Mouse (Mus musculus) C2C12 (cell line): Measurements from ENCODE around the gene Mcat. TPM values are rescaled to one million over a fixed set of nuclear protein-coding genes. Genes with fewer than 3 reads are reported as not detected.

Experiments
- H3K27me3 ChIP-seq: one replicate; pipeline ENCODE4 v1.6.1; 2011; ENCODE audit not compliant: control insufficient read depth, insufficient read depth, insufficient read length
- H3K36me3 ChIP-seq: one replicate; pipeline ENCODE4 v1.6.1; 2011; ENCODE audit not compliant: control insufficient read depth, insufficient read depth
- H3K4me3 ChIP-seq: one replicate; pipeline ENCODE4 v1.5.1; 2011; ENCODE audit warnings: mild to moderate bottlenecking, control low read depth; ENCODE audit not compliant: poor library complexity, insufficient read depth, severe bottlenecking
- H3K79me2 ChIP-seq: one replicate; pipeline ENCODE4 v1.6.1; 2011; ENCODE audit not compliant: control insufficient read depth, insufficient read depth
- H3K79me3 ChIP-seq: one replicate; pipeline ENCODE4 v1.6.1; 2011; ENCODE audit warnings: low read depth, control low read depth
- H3ac ChIP-seq: one replicate; pipeline ENCODE3; 2011; ENCODE audit warnings: low read depth; ENCODE audit not compliant: control insufficient read depth, insufficient read length
- CEBPB ChIP-seq: IDR thresholded peaks from one replicate; pipeline ENCODE4 v1.6.1; 2011; ENCODE audit warnings: low read depth, mild to moderate bottlenecking, control low read depth, moderate library complexity
- CTCF ChIP-seq: IDR thresholded peaks from one replicate; pipeline ENCODE4 v1.5.1; 2011; ENCODE audit not compliant: control insufficient read depth, insufficient read depth, insufficient read length
- FOSL1 ChIP-seq: IDR thresholded peaks from one replicate; pipeline ENCODE4 v1.8.0; 2011; ENCODE audit warnings: mild to moderate bottlenecking, low read length; ENCODE audit not compliant: poor library complexity, insufficient read depth, severe bottlenecking
- MAX ChIP-seq: IDR thresholded peaks from one replicate; pipeline ENCODE4 v1.6.1; 2011; ENCODE audit warnings: mild to moderate bottlenecking, control low read depth
- MYOD1 ChIP-seq: IDR thresholded peaks from one replicate; pipeline ENCODE4 v1.6.1; 2011; ENCODE audit warnings: low read depth; ENCODE audit not compliant: control insufficient read depth, insufficient read length
- MYOG ChIP-seq: IDR thresholded peaks from one replicate; pipeline ENCODE4 v1.6.1; 2011; ENCODE audit not compliant: control insufficient read depth, insufficient read length; ENCODE audit errors: extremely low read depth
- USF1 ChIP-seq: IDR thresholded peaks from one replicate; pipeline ENCODE4 v1.6.1; 2011; ENCODE audit warnings: low read depth, mild to moderate bottlenecking, control low read depth, moderate library complexity
- polyA plus RNA-seq: library from polyadenylated mRNA; unstranded; fragments of >200 nt; fragmentation: generic; extraction: Trizol; gene quantifications from one replicate; pipeline ENCODE4 v1.2.1, GENCODE M21; 2012; ENCODE audit warnings: missing spikeins

The Mcat gene
- polyA plus RNA-seq, 1 experiment, result 42.4 TPM

DNA sequence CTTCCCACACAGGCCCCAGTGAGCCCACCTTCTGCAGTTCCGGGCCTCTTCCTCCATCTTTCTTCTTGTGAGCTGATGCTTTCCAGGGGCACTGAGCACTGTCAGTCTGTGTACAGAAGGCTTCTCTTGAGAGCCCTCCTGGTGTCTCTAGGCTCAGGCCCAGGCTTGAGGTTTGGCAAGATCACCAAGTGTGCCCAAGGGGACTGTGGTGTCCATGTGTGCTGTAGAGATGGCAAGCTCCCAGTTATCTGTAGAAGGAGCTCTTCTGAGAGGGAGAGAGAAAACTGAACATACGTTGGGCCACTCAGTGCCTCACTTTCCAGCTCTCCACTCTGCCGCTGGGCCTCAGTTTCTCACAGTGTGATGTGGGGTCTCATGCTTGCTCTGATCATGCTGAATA is 4.1 kb upstream of the Mcat start:
- peaks cover 77% of the 10 kb centered on the region for H3K79me2 ChIP-seq
- no peak overlapping the region for H3ac ChIP-seq
- no peak for TF ChIP-seq MYOD1
- peak; percentile 32 for TF ChIP-seq MAX
- TF ChIP-seq CEBPB, result no peak
- H3K79me3 ChIP-seq, result peaks cover 54% of the 10 kb centered on the region
- peaks cover 25% of the 10 kb centered on the region for H3K36me3 ChIP-seq
- no peak overlapping the region for H3K4me3 ChIP-seq
- H3K27me3 ChIP-seq, result no peaks in the 10 kb centered on the region

- Histone ChIP-seq H3K36me3 (peaks cover 9% of the 10 kb centered on the region), H3K79me2 (peaks cover 75% of the 10 kb centered on the region), H3K27me3 (no peaks in the 10 kb centered on the region), H3K4me3 (no peak overlapping the region), H3K79me3 (peaks cover 54% of the 10 kb centered on the region), H3ac (no peak overlapping the region)
- no peak for TF ChIP-seq MYOD1
- TF ChIP-seq MAX, result peak; percentile 13
Measured at GRCm38 (mm10) chr15:83566006-83566405, 2.4 kb upstream of the Mcat start.

DNA sequence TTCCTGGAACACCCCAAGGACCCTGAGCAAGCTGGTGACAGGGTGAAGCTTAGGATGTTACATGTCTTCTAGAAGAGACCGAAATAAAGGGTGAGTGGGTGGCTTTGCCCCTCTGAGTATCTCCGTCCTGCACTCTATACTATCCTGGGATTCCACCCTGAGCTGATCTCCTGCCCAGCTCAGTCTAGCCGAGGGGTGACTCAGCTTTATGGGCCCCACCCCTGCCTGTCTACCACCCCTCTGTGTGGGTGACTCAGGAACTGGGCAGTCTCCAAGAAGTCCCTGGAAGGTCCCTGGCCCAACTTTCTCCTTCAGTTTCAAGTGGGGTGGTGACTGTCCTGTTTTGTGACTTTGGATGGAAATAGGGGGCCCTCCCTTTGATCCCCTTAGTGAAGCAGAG is 1.8 kb upstream of the Mcat start:
- TF ChIP-seq CEBPB (no peak), FOSL1 (peak; percentile 96), MAX (no peak), USF1 (no peak), MYOD1 (no peak)
- H3K27me3 ChIP-seq, result no peaks in the 10 kb centered on the region
- H3K4me3 ChIP-seq, result no peak overlapping the region

GRCm38 (mm10) chr15:83563857-83564651 is 467 bp upstream of the Mcat start:
- Histone ChIP-seq H3K79me3 (peaks cover 38% of the 10 kb centered on the region), H3K36me3 (peaks cover 7% of the 10 kb centered on the region), H3K27me3 (no peaks in the 10 kb centered on the region), H3ac (peak overlapping the region; percentile 70), H3K79me2 (peaks cover 55% of the 10 kb centered on the region), H3K4me3 (peak overlapping the region; percentile 94)
- TF ChIP-seq MAX (peak; percentile 4), FOSL1 (no peak)

More for the DNA sequence above, 1.8 kb upstream of the Mcat start:
- peaks cover 69% of the 10 kb centered on the region for H3K79me2 ChIP-seq
- H3ac ChIP-seq, result peak overlapping the region; percentile 5
- peaks cover 7% of the 10 kb centered on the region for H3K36me3 ChIP-seq
- peaks cover 50% of the 10 kb centered on the region for H3K79me3 ChIP-seq

DNA sequence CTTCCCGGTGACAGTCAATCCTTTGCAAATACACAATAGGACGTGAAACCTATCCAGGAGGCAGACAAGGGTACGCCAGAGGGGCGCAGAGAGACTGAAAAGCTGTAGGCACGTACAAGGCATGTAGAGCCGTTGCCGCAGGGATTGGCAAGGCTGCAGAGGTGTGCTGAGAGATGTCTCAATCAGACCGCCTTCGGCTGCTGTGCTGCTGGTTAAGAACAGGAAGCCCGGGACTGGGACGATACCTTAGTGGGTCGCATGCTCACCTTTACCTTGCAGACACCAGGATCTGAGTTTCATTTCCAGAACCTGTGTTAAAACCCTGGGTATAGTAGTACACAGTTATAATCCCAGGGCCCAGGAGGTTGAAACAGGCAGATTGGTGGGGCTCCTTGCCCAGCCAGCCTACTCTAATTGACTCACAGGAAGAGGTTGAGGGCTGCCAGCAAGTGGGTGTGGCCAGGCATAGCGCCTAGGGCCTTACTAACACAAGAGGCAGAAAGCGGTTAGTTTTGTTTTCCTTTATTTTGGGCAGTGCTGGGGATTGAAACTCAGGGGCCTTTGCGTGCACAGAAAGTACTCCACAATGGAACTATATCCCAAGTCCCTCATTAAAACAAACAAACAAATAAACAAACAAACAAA is 839 bp downstream of the Mcat start:
- Histone ChIP-seq H3K4me3 (peak overlapping the region; percentile 94), H3K36me3 (no peaks in the 10 kb centered on the region), H3ac (peak overlapping the region; percentile 32), H3K79me3 (peaks cover 29% of the 10 kb centered on the region), H3K79me2 (peaks cover 42% of the 10 kb centered on the region), H3K27me3 (no peaks in the 10 kb centered on the region)
- TF ChIP-seq CEBPB, result no peak
- no peak for TF ChIP-seq FOSL1
- no peak for TF ChIP-seq USF1
- no peak for TF ChIP-seq CTCF
- TF ChIP-seq MAX, result no peak
- no peak for TF ChIP-seq MYOD1
- TF ChIP-seq MYOG, result no peak

DNA sequence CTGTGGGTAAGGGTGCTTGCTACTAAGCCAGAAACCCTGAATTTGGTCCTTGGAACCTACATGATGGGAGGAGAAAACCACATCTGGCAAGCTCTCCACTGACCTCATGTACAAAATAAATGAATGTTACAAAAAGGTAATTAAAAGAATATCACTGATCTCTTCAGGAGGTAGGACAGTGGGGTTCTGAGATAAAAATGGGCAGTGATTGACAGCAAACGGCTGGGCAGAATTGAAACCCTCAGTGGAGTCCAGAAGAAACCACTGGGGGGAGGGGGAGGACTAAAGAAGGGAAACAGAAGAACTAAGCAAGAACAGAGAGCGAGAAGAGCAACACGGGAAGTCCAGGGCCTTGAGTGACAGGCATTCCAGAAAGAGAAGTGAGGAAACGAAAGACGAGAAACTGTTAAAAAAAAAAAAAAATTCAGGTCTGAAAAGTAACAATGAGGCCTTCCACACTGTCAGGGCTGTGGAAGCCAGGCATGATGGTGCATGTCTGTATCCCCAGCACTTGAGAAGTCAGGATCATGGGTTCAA is 2.6 kb downstream of the Mcat start:
- peaks cover 15% of the 10 kb centered on the region for H3K79me3 ChIP-seq
- TF ChIP-seq MYOG, result no peak
- no peak for TF ChIP-seq FOSL1
- TF ChIP-seq CTCF, result no peak
- TF ChIP-seq MYOD1, result no peak
- no peak for TF ChIP-seq CEBPB
- TF ChIP-seq USF1, result no peak
- TF ChIP-seq MAX, result no peak
- H3K79me2 ChIP-seq, result peaks cover 25% of the 10 kb centered on the region
- H3K27me3 ChIP-seq, result no peaks in the 10 kb centered on the region
- no peaks in the 10 kb centered on the region for H3K36me3 ChIP-seq
- H3K4me3 ChIP-seq, result no peak overlapping the region
- no peak overlapping the region for H3ac ChIP-seq
